Mouse (Mus musculus) kidney, embryonic 14.5 days (tissue): ENCODE results near the gene Kank3. TPM values are rescaled to one million over a fixed set of nuclear protein-coding genes. Genes with fewer than 3 reads are reported as not detected.

ENCODE experiments used
- ATAC-seq: fragments of 200-750 bp; cut with Nextera tagmentation; 2 replicates; pipeline ENCODE4 v1.8.0; 2017; ENCODE audit warnings: moderate number of reproducible peaks, mild to moderate bottlenecking, moderate TSS enrichment, moderate library complexity; ENCODE audit not compliant: low FRiP score, low TSS enrichment
- H3K27ac ChIP-seq: fragments of 300-500 bp; sonication (generic); 2 replicates; pipeline ENCODE4 v1.5.1; 2014; ENCODE audit warnings: low read depth, mild to moderate bottlenecking, low read length, moderate library complexity, mixed read lengths
- H3K27me3 ChIP-seq: fragments of 300-500 bp; sonication (generic); 2 replicates; pipeline ENCODE4 v1.6.1; 2014; ENCODE audit warnings: mild to moderate bottlenecking, low read length; ENCODE audit not compliant: control insufficient read depth, insufficient read depth
- H3K36me3 ChIP-seq: fragments of 300-500 bp; sonication (generic); 2 replicates; pipeline ENCODE4 v1.6.1; 2014; ENCODE audit warnings: low read length, mixed read lengths; ENCODE audit not compliant: control insufficient read depth, insufficient read depth
- H3K4me1 ChIP-seq: fragments of 300-500 bp; sonication (generic); 2 replicates; pipeline ENCODE4 v1.6.1; 2014; ENCODE audit warnings: low read length, mixed read lengths; ENCODE audit not compliant: control insufficient read depth, insufficient read depth
- H3K4me2 ChIP-seq: fragments of 300-500 bp; sonication (generic); replicated peaks from 2 replicates; pipeline ENCODE4 v1.6.1; 2014; ENCODE audit warnings: low read depth, mild to moderate bottlenecking, low read length
- H3K4me3 ChIP-seq: fragments of 300-500 bp; sonication (generic); 2 replicates; pipeline ENCODE4 v1.5.1; 2014; ENCODE audit warnings: mild to moderate bottlenecking, low read length
- H3K9ac ChIP-seq: fragments of 300-500 bp; sonication (generic); 2 replicates; pipeline ENCODE4 v1.6.1; 2014; ENCODE audit warnings: low read depth, mild to moderate bottlenecking, low read length, moderate library complexity
- H3K9me3 ChIP-seq: fragments of 300-500 bp; sonication (generic); 2 replicates; pipeline ENCODE4 v1.6.1; 2016; ENCODE audit warnings: low read length; ENCODE audit not compliant: control insufficient read depth
- WGBS: fragments of 180-500 bp; shearing (Covaris S2); extraction: QIAGEN DNeasy Blood & Tissue Kit; methylation state at CpG from one replicate; pipeline ENCODE4 v1.1.7; 2014; 5-methylcytosine and 5-hydroxymethylcytosine counted together
- polyA plus RNA-seq: library from polyadenylated mRNA; unstranded; fragments of >200 nt; fragmentation: Nextera tagmentation; extraction: Ambion mirVana; gene quantifications from 2 replicates; pipeline ENCODE4 v1.2.1, GENCODE M21; 2014

Gene Kank3
- polyA plus RNA-seq, 1 experiment from 2014 or later: 52.1 TPM

- Histone ChIP-seq H3K27me3 (no peaks in the 10 kb centered on the region), H3K4me1 (no peaks in the 10 kb centered on the region), H3K9ac (no peak overlapping the region), H3K27ac (no peak overlapping the region), H3K36me3 (no peaks in the 10 kb centered on the region), H3K4me3 (no peak overlapping the region), H3K9me3 (no peaks in the 10 kb centered on the region), H3K4me2 (no peak overlapping the region)
- WGBS: 55% methylated on average over 1 of the region's 1 CpGs
- ATAC-seq: no peak
These were observed 11.0 kb upstream of the Kank3 start for GRCm38 (mm10) chr17:33799277-33799676.

- H3K9me3 ChIP-seq: no peaks in the 10 kb centered on the region
- H3K4me1 ChIP-seq: no peaks in the 10 kb centered on the region
- no peak for ATAC-seq
- H3K4me2 ChIP-seq: no peak overlapping the region
- no peaks in the 10 kb centered on the region for H3K36me3 ChIP-seq
- WGBS: 2% methylated on average over 2 of the region's 2 CpGs
- H3K9ac ChIP-seq: no peak overlapping the region
- no peaks in the 10 kb centered on the region for H3K27me3 ChIP-seq
- no peak overlapping the region for H3K4me3 ChIP-seq
- H3K27ac ChIP-seq: no peak overlapping the region
These were observed 8.1 kb upstream of the Kank3 start for GRCm38 (mm10) chr17:33802221-33802620.

GRCm38 (mm10) chr17:33804205-33804604, 6.1 kb upstream of the Kank3 start:
- Histone ChIP-seq H3K9me3 (no peaks in the 10 kb centered on the region), H3K27ac (no peak overlapping the region), H3K4me1 (no peaks in the 10 kb centered on the region), H3K4me2 (no peak overlapping the region), H3K27me3 (no peaks in the 10 kb centered on the region), H3K36me3 (no peaks in the 10 kb centered on the region), H3K4me3 (no peak overlapping the region), H3K9ac (no peak overlapping the region)
- ATAC-seq: no peak
- 59% methylated on average over 4 of the region's 4 CpGs for WGBS

DNA sequence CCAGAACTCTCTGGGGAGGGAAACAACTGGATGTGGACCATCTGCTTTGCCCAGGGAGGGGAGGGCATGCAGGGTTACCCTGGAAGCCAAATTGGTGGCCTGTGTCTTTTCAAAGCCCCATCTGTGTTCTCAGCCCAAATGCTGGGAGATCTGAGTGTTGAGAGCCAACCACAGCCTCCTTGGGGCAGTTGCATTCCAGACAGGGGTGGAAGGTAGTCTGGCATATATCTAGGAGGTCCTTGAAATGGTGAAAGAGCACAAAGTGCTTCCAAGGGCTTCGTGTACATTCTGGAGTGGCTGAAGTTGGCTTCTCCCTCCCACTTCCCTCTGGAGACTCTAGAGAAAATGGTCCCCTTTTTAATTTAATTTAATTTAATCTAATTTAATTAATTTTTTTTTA, 5.6 kb upstream of the Kank3 start:
- WGBS: 69% methylated on average over 1 of the region's 1 CpGs
- H3K9ac ChIP-seq: no peak overlapping the region
- no peaks in the 10 kb centered on the region for H3K9me3 ChIP-seq
- no peaks in the 10 kb centered on the region for H3K36me3 ChIP-seq
- no peak overlapping the region for H3K4me2 ChIP-seq
- no peak overlapping the region for H3K27ac ChIP-seq
- no peak for ATAC-seq
- no peaks in the 10 kb centered on the region for H3K27me3 ChIP-seq
- H3K4me3 ChIP-seq: no peak overlapping the region
- H3K4me1 ChIP-seq: no peaks in the 10 kb centered on the region

- WGBS: 23% methylated on average over 8 of the region's 9 CpGs
- H3K27ac ChIP-seq: no peak overlapping the region
These were observed 3.0 kb upstream of the Kank3 start for GRCm38 (mm10) chr17:33807181-33807888.

GRCm38 (mm10) chr17:33808192-33808591, 2.1 kb upstream of the Kank3 start:
- H3K9me3 ChIP-seq: no peaks in the 10 kb centered on the region
- no peak overlapping the region for H3K4me2 ChIP-seq
- no peaks in the 10 kb centered on the region for H3K36me3 ChIP-seq
- no peak overlapping the region for H3K4me3 ChIP-seq
- no peaks in the 10 kb centered on the region for H3K27me3 ChIP-seq
- H3K27ac ChIP-seq: no peak overlapping the region
- H3K9ac ChIP-seq: no peak overlapping the region
- 34% methylated on average over 10 of the region's 10 CpGs for whole genome bisulfite sequencing
- peaks cover 11% of the 10 kb centered on the region for H3K4me1 ChIP-seq
- ATAC-seq: no peak

More at GRCm38 (mm10) chr17:33807181-33807888, 3.0 kb upstream of the Kank3 start:
- H3K9ac ChIP-seq: no peak overlapping the region
- peaks cover 2% of the 10 kb centered on the region; the same call in 1 of the 2 replicates for H3K4me1 ChIP-seq
- no peaks in the 10 kb centered on the region for H3K27me3 ChIP-seq
- H3K36me3 ChIP-seq: no peaks in the 10 kb centered on the region
- no peak overlapping the region for H3K4me3 ChIP-seq
- no peaks in the 10 kb centered on the region for H3K9me3 ChIP-seq
- no peak for ATAC-seq
- no peak overlapping the region for H3K4me2 ChIP-seq

- no peaks in the 10 kb centered on the region for H3K27me3 ChIP-seq
- WGBS: 13% methylated on average over 7 of the region's 7 CpGs
- no peak for ATAC-seq
These were observed 810 bp downstream of the Kank3 start for GRCm38 (mm10) chr17:33811142-33811516.

GRCm38 (mm10) chr17:33812475-33812874, 2.2 kb downstream of the Kank3 start:
- Histone ChIP-seq H3K4me3 (no peak overlapping the region), H3K36me3 (no peaks in the 10 kb centered on the region), H3K4me2 (peak overlapping the region; percentile 0; the same call in 1 of the 2 replicates), H3K27ac (no peak overlapping the region; the same call in 1 of the 2 replicates), H3K27me3 (no peaks in the 10 kb centered on the region), H3K9me3 (no peaks in the 10 kb centered on the region), H3K9ac (no peak overlapping the region), H3K4me1 (peaks cover 16% of the 10 kb centered on the region)
- no peak for ATAC-seq
- 11% methylated on average over 3 of the region's 3 CpGs for WGBS

More at GRCm38 (mm10) chr17:33811142-33811516, 810 bp downstream of the Kank3 start:
- Histone ChIP-seq H3K4me3 (peak overlapping the region; percentile 58), H3K9me3 (no peaks in the 10 kb centered on the region), H3K4me2 (peak overlapping the region; percentile 89), H3K9ac (peak overlapping the region; percentile 65; the same call in 1 of the 2 replicates), H3K27ac (peak overlapping the region; percentile 71; the same call in 1 of the 2 replicates), H3K4me1 (peaks cover 12% of the 10 kb centered on the region), H3K36me3 (no peaks in the 10 kb centered on the region)

GRCm38 (mm10) chr17:33812990-33813389, 2.7 kb downstream of the Kank3 start:
- H3K4me3 ChIP-seq: no peak overlapping the region
- WGBS: 38% methylated on average over 4 of the region's 4 CpGs
- no peaks in the 10 kb centered on the region for H3K9me3 ChIP-seq
- H3K27me3 ChIP-seq: no peaks in the 10 kb centered on the region
- H3K4me2 ChIP-seq: peak overlapping the region; percentile 0; the same call in 1 of the 2 replicates
- no peak overlapping the region for H3K9ac ChIP-seq
- H3K36me3 ChIP-seq: no peaks in the 10 kb centered on the region
- no peak overlapping the region; the same call in 1 of the 2 replicates for H3K27ac ChIP-seq
- ATAC-seq: no peak
- peaks cover 19% of the 10 kb centered on the region for H3K4me1 ChIP-seq
